ENCODE assay signal across 14 mouse cellular contexts in the genomic region with DNA sequence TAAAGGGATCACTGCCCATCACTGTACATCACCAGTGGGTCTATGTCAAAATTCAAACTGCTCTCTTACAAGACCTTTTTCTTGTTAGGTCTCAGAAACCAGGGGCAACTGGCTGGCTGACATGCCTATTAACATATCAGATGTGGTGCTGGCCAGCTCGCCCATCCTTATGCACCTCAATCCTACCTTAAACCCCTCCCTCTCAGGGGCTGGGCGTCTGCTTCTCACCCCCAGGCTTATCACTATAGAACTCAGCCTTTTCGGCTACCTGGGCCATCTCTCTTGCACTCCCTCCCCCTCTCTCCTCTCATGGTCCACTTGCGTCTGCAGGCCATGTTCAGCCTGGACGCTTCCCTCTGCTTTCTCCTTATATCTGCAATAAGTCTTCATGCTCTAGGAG.
"Had no signal": no experiment of that assay in that cellular context is flagged by ENCODE, and none has a peak within 500 bp of the region (broad histone marks: within the 10 kb centered on the region; RNA-seq: fewer than 3 reads in every experiment).

No protein-coding gene starts in this region.

- H3K4me3 ChIP-seq: midbrain, embryonic 10.5 days; midbrain, embryonic 12.5 days; midbrain, embryonic 15.5 days; stomach, embryonic 15.5 days had no signal

- H3K4me1 ChIP-seq: midbrain, embryonic 10.5 days; midbrain, embryonic 12.5 days; midbrain, embryonic 15.5 days; stomach, embryonic 15.5 days had no signal

- H3K4me2 ChIP-seq: lung, embryonic 14.5 days; midbrain, embryonic 12.5 days; midbrain, embryonic 15.5 days; stomach, embryonic 15.5 days had no signal

- H3K9me3 ChIP-seq: midbrain, embryonic 10.5 days; midbrain, embryonic 12.5 days; midbrain, embryonic 15.5 days; stomach, embryonic 15.5 days had no signal

- H3K27ac ChIP-seq: liver, embryonic 14.5 days; midbrain, embryonic 10.5 days; midbrain, embryonic 12.5 days; midbrain, embryonic 15.5 days; stomach, embryonic 15.5 days; stomach, postnatal 0 days had no signal

- DNase-seq: lung, adult 18-20 months; lung, embryonic 14.5 days; lung, postnatal 10 days; lung, postnatal 4 days; right cerebral cortex, postnatal 14 days; thymus, adult 2 months; thymus, postnatal 25 days; thymus, postnatal 4 days had no signal

- H3K27me3 ChIP-seq: midbrain, embryonic 12.5 days; midbrain, embryonic 15.5 days; stomach, embryonic 15.5 days had no signal

- H3K36me3 ChIP-seq: midbrain, embryonic 15.5 days had no signal

- H3K9ac ChIP-seq: liver, embryonic 14.5 days; lung, embryonic 14.5 days; midbrain, embryonic 12.5 days; midbrain, embryonic 15.5 days; stomach, embryonic 15.5 days had no signal

- ATAC-seq: midbrain, embryonic 15.5 days had no signal
